Mouse (Mus musculus) embryonic facial prominence, embryonic 12.5 days (tissue): ENCODE measurements at regions not wholly inside any gene's neighbourhood (a gene's known extent, or its start where the extent isn't known, plus 50 kb on each side); places are given as distances from the start of the nearest gene placed in this dataset.

Source experiments
- ATAC-seq: fragments of 200-750 bp; cut with Nextera tagmentation; 2 replicates; pipeline ENCODE4 v1.8.0; 2017; ENCODE audit not compliant: insufficient number of reproducible peaks, insufficient read depth, low FRiP score, low TSS enrichment
- H3K27ac ChIP-seq: fragments of 300-500 bp; sonication (generic); 2 replicates; pipeline ENCODE4 v1.5.1; 2016; ENCODE audit warnings: mild to moderate bottlenecking
- H3K27me3 ChIP-seq: fragments of 300-500 bp; sonication (generic); 2 replicates; pipeline ENCODE4 v1.6.1; 2016; ENCODE audit warnings: mild to moderate bottlenecking, moderate library complexity
- H3K36me3 ChIP-seq: fragments of 300-500 bp; sonication (generic); 2 replicates; pipeline ENCODE4 v1.6.1; 2016; ENCODE audit warnings: mild to moderate bottlenecking
- H3K4me1 ChIP-seq: fragments of 300-500 bp; sonication (generic); 2 replicates; pipeline ENCODE4 v1.6.1; 2016
- H3K4me2 ChIP-seq: fragments of 300-500 bp; sonication (generic); replicated peaks from 2 replicates; pipeline ENCODE4 v1.6.1; 2016; ENCODE audit warnings: mild to moderate bottlenecking, moderate library complexity
- H3K4me3 ChIP-seq: fragments of 300-500 bp; sonication (generic); 2 replicates; pipeline ENCODE4 v1.5.1; 2016; ENCODE audit warnings: mild to moderate bottlenecking
- H3K9ac ChIP-seq: fragments of 300-500 bp; sonication (generic); 2 replicates; pipeline ENCODE4 v1.6.1; 2016; ENCODE audit warnings: mild to moderate bottlenecking, moderate library complexity
- H3K9me3 ChIP-seq: fragments of 300-500 bp; sonication (generic); 2 replicates; pipeline ENCODE4 v1.6.1; 2016; ENCODE audit warnings: mild to moderate bottlenecking, moderate library complexity
- WGBS: fragments of 180-500 bp; shearing (Covaris S2); methylation state at CpG from one replicate; pipeline ENCODE4 v1.1.7; 2016; 5-methylcytosine and 5-hydroxymethylcytosine counted together

DNA sequence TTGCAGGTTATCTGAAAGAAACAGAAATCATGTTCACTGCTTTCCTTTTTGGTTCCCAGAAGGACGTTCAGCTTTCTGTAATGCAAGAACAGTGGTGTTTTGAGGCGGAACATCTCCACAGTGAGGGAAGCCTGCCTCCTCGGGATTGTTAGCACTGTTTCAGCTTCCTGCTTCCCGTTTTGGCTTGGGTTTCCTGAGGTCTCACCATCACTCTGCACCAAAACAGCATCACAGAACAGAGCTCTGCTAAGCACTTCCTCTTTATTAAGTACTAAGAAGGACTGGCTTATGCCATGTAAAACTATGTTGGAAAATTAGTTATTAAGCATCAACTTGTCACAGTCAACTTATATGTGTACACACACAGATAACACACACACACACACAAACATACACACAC, 857.9 kb downstream of the Slc4a3 start:
- Histone ChIP-seq H3K9ac (no peak overlapping the region), H3K4me3 (no peak overlapping the region), H3K4me1 (no peaks in the 10 kb centered on the region), H3K27me3 (no peaks in the 10 kb centered on the region), H3K27ac (no peak overlapping the region), H3K4me2 (no peak overlapping the region), H3K9me3 (no peaks in the 10 kb centered on the region), H3K36me3 (no peaks in the 10 kb centered on the region)
- 63% methylated on average over 4 of the region's 4 CpGs for WGBS
- no peak for ATAC-seq

DNA sequence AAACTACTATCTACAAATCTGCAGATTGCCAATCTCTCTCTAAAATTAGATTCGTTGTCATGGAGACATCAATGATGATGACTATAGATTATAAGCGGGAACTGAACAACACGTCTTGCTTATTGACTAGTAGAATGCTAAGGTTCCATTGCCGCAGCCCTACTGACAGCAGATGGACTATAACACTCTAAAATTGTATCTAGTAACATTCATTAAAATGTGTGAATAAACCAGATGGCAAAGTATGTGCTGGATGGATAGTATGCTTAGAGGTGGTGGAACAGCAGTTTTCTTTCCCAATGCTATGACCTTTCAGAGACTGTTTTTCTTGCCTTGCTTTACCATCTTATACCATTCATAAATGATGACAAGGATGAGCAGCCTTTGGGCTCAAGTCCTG, 864.7 kb downstream of the Slc4a3 start:
- Histone ChIP-seq H3K36me3 (no peaks in the 10 kb centered on the region), H3K4me3 (no peak overlapping the region), H3K4me2 (no peak overlapping the region), H3K27me3 (no peaks in the 10 kb centered on the region), H3K27ac (no peak overlapping the region), H3K9ac (no peak overlapping the region), H3K4me1 (no peaks in the 10 kb centered on the region), H3K9me3 (no peaks in the 10 kb centered on the region)
- WGBS: 92% methylated on average over 4 of the region's 4 CpGs
- no peak for ATAC-seq

- no peaks in the 10 kb centered on the region for H3K4me1 ChIP-seq
- no peak overlapping the region for H3K9ac ChIP-seq
- H3K36me3 ChIP-seq: no peaks in the 10 kb centered on the region
- WGBS: 91% methylated on average over 9 of the region's 9 CpGs
- H3K27me3 ChIP-seq: no peaks in the 10 kb centered on the region
- H3K4me3 ChIP-seq: no peak overlapping the region
- H3K9me3 ChIP-seq: no peaks in the 10 kb centered on the region
- no peak overlapping the region for H3K4me2 ChIP-seq
- ATAC-seq: no peak
- no peak overlapping the region for H3K27ac ChIP-seq
Observed at GRCm38 (mm10) chr1:76420525-76420924, 874.5 kb downstream of the Slc4a3 start.

GRCm38 (mm10) chr1:76427439-76427838, 881.4 kb downstream of the Slc4a3 start:
- Histone ChIP-seq H3K9ac (no peak overlapping the region), H3K9me3 (no peaks in the 10 kb centered on the region), H3K36me3 (no peaks in the 10 kb centered on the region), H3K4me3 (no peak overlapping the region), H3K4me2 (no peak overlapping the region), H3K27ac (no peak overlapping the region), H3K27me3 (no peaks in the 10 kb centered on the region), H3K4me1 (no peaks in the 10 kb centered on the region)
- WGBS: 80% methylated on average over 7 of the region's 7 CpGs
- no peak for ATAC-seq

DNA sequence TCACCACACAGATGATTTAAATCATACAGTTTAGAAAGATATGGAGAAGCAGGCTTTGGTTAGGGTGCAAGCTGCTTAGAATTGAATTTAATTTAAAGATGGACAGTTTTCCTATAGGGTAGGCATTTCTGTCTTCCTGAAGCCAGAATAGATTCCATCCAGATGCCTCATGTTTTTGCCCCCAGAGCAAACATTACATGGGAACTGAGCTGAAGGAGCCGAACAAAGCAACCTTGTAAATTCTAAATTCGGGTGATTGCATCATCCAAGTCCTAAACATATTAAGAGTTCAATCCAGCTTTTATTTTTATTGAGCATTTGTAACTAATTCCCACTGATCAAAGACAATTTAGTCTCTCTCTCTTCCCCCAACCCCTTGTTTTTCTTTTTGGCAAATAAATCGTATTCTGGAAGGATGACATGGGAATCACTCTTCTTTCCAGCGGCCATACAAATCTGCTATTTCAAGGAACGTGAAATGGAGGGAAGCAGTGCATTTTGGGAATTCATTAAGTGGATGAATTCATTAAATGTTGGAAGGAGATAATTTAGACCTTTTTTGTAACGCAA, 884.1 kb downstream of the Slc4a3 start:
- no peaks in the 10 kb centered on the region for H3K9me3 ChIP-seq
- H3K27ac ChIP-seq: no peak overlapping the region
- no peak overlapping the region for H3K4me2 ChIP-seq
- no peak overlapping the region for H3K4me3 ChIP-seq
- no peaks in the 10 kb centered on the region for H3K36me3 ChIP-seq
- WGBS: 52% methylated on average over 6 of the region's 6 CpGs
- H3K4me1 ChIP-seq: peaks cover 8% of the 10 kb centered on the region; the same call in 1 of the 2 replicates
- ATAC-seq: no peak
- no peaks in the 10 kb centered on the region for H3K27me3 ChIP-seq
- H3K9ac ChIP-seq: no peak overlapping the region

- H3K9ac ChIP-seq: no peak overlapping the region
- no peak overlapping the region for H3K4me2 ChIP-seq
- no peak overlapping the region for H3K4me3 ChIP-seq
- no peaks in the 10 kb centered on the region for H3K9me3 ChIP-seq
- 36% methylated on average over 6 of the region's 6 CpGs for WGBS
- H3K27ac ChIP-seq: no peak overlapping the region
- H3K27me3 ChIP-seq: no peaks in the 10 kb centered on the region
- H3K36me3 ChIP-seq: no peaks in the 10 kb centered on the region
- ATAC-seq: no peak
- peaks cover 8% of the 10 kb centered on the region; the same call in 1 of the 2 replicates for H3K4me1 ChIP-seq
Observed at GRCm38 (mm10) chr1:76433481-76433941, 887.4 kb downstream of the Slc4a3 start.

- H3K4me1 ChIP-seq: no peaks in the 10 kb centered on the region
- no peak overlapping the region for H3K27ac ChIP-seq
- H3K4me2 ChIP-seq: no peak overlapping the region
- ATAC-seq: no peak
- no peaks in the 10 kb centered on the region for H3K36me3 ChIP-seq
- no peaks in the 10 kb centered on the region for H3K27me3 ChIP-seq
- 70% methylated on average over 10 of the region's 10 CpGs for WGBS
- no peak overlapping the region for H3K9ac ChIP-seq
- no peak overlapping the region for H3K4me3 ChIP-seq
- H3K9me3 ChIP-seq: no peaks in the 10 kb centered on the region
Observed at GRCm38 (mm10) chr1:76450539-76451214, 904.6 kb downstream of the Slc4a3 start.

- WGBS: 77% methylated on average over 7 of the region's 7 CpGs
- Histone ChIP-seq H3K36me3 (no peaks in the 10 kb centered on the region), H3K27me3 (no peaks in the 10 kb centered on the region), H3K4me3 (no peak overlapping the region), H3K27ac (no peak overlapping the region), H3K9ac (no peak overlapping the region), H3K9me3 (no peaks in the 10 kb centered on the region), H3K4me2 (no peak overlapping the region), H3K4me1 (no peaks in the 10 kb centered on the region)
- ATAC-seq: no peak
Observed at GRCm38 (mm10) chr1:76453160-76453710, 907.2 kb downstream of the Slc4a3 start.

- ATAC-seq: no peak
- no peak overlapping the region for H3K27ac ChIP-seq
- WGBS: 87% methylated on average over 2 of the region's 2 CpGs
- no peaks in the 10 kb centered on the region for H3K36me3 ChIP-seq
- H3K27me3 ChIP-seq: no peaks in the 10 kb centered on the region
- H3K4me2 ChIP-seq: no peak overlapping the region
- peaks cover 4% of the 10 kb centered on the region; the same call in 1 of the 2 replicates for H3K4me1 ChIP-seq
- H3K9me3 ChIP-seq: no peaks in the 10 kb centered on the region
- no peak overlapping the region for H3K9ac ChIP-seq
- H3K4me3 ChIP-seq: no peak overlapping the region
Observed at GRCm38 (mm10) chr1:76466562-76466961, 920.5 kb downstream of the Slc4a3 start.

DNA sequence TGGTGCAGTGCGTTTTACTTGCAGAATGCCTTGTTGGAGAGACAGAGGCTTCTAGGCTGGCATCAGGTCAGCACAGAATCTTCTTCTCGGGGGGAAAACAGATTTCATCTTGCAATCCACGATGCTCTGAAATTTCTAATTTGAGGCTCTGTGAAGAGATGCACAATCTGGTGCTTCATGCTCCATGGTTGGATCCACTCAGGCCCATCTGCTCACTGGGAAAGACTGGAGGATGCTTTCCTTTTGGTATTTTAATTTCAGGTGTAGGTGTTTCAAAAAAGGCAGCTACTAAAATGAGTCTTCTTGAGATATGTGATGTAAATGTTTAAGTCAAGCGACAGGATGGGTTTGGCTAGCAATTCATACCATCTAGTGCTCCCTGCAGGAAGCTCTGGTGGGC, 938.1 kb downstream of the Slc4a3 start:
- H3K36me3 ChIP-seq: no peaks in the 10 kb centered on the region
- WGBS: 83% methylated on average over 4 of the region's 4 CpGs

GRCm38 (mm10) chr1:76487481-76487880, 941.4 kb downstream of the Slc4a3 start:
- H3K4me3 ChIP-seq: no peak overlapping the region
- H3K9ac ChIP-seq: no peak overlapping the region
- 89% methylated on average over 4 of the region's 4 CpGs for WGBS
- no peaks in the 10 kb centered on the region for H3K9me3 ChIP-seq
- H3K27ac ChIP-seq: no peak overlapping the region
- ATAC-seq: no peak
- no peaks in the 10 kb centered on the region for H3K27me3 ChIP-seq
- no peaks in the 10 kb centered on the region for H3K36me3 ChIP-seq
- peaks cover 16% of the 10 kb centered on the region; the same call in 1 of the 2 replicates for H3K4me1 ChIP-seq
- H3K4me2 ChIP-seq: no peak overlapping the region

More for the DNA sequence above, 938.1 kb downstream of the Slc4a3 start:
- no peak for ATAC-seq
- H3K4me3 ChIP-seq: no peak overlapping the region
- H3K4me1 ChIP-seq: 0 out of 2 replicates have a peak, but pooled peaks cover under 1% of the 10 kb centered on the region
- H3K4me2 ChIP-seq: no peak overlapping the region
- no peaks in the 10 kb centered on the region for H3K27me3 ChIP-seq
- no peaks in the 10 kb centered on the region for H3K9me3 ChIP-seq
- H3K9ac ChIP-seq: no peak overlapping the region
- H3K27ac ChIP-seq: no peak overlapping the region
